Mouse (Mus musculus) testis, adult 2 months (tissue): ENCODE measurements around the gene Pfkl.

Experiments
- CTCF ChIP-seq: fragments of 200-500 bp; IDR thresholded peaks from 2 replicates; pipeline ENCODE4 v1.5.1; 2012; ENCODE audit warnings: low read depth, mild to moderate bottlenecking, inconsistent platforms, low read length, moderate library complexity; ENCODE audit not compliant: control insufficient read depth, insufficient read depth, insufficient replicate concordance
- POLR2A ChIP-seq: fragments of 200-500 bp; IDR thresholded peaks from 2 replicates; pipeline ENCODE4 v1.6.1; 2012; ENCODE audit warnings: low read depth, mild to moderate bottlenecking, inconsistent platforms, low read length, moderate library complexity; ENCODE audit not compliant: control insufficient read depth

GRCm38 (mm10) chr10:77995639-77996038 lies 14.2 kb downstream of the Pfkl start:
- TF ChIP-seq CTCF (no peak), POLR2A (no peak)
